Mouse (Mus musculus) small intestine, adult 2 months (tissue): ENCODE measurements around the gene Ctf2.

Source experiments
- CTCF ChIP-seq: fragments of 200-500 bp; IDR thresholded peaks from 2 replicates; pipeline ENCODE4 v1.5.1; 2012; ENCODE audit warnings: low read depth, mild to moderate bottlenecking, control low read depth, inconsistent platforms, low read length, moderate library complexity, mixed read lengths; ENCODE audit not compliant: insufficient replicate concordance, insufficient read length; ENCODE audit errors: extremely low read depth
- POLR2A ChIP-seq: fragments of 200-500 bp; IDR thresholded peaks from 2 replicates; pipeline ENCODE4 v1.6.1; 2012; ENCODE audit warnings: low read depth, mild to moderate bottlenecking, control low read depth, inconsistent platforms, low read length, moderate library complexity

DNA sequence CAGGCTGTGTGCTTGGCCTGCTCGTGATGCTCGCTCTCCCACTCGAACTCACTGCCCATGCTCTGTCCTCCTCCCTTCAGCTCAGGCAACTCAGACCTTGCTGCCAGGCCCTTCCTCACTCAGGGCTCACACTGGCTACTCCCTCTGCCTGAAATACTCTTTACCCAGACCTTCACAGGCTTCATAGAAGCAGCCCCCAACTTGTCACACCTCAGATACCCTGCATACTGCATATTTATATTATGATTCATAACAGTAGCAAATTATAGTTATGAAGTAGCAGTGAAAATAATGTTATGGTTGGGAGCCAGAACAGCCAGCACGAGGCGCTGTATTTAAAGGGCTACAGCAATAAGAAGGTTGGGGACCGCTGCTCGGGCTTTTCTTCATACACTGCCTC, 43.0 kb downstream of the Ctf2 start:
- TF ChIP-seq POLR2A, result no peak
- TF ChIP-seq CTCF, result no peak
